ENCODE assay signal across 10 mouse cellular contexts in genomic region chr16:32657498-32658250, GRCm38 (mm10). TPM values are rescaled to one million over a fixed set of nuclear protein-coding genes. Genes with fewer than 3 reads are reported as not detected.
A peak's percentile ranks its signal among the peaks of the same experiment; 100 is the strongest.
DNase-seq lines count a peak whose midpoint lies in the region; ATAC-seq and TF ChIP-seq lines count a peak whose summit lies in the region.
"Had no signal": no experiment of that assay in that cellular context is flagged by ENCODE, and none has a peak within 500 bp of the region (broad histone marks: within the 10 kb centered on the region; RNA-seq: fewer than 3 reads in every experiment).

No protein-coding gene starts in this region.

- TF ChIP-seq POLR2A in liver, adult 2 months (IDR thresholded peaks at IDR 0.05; ENCODE audit: extremely low read depth, insufficient read depth, low read length) = no peak
- TF ChIP-seq POLR2A in myocyte (IDR thresholded peaks at IDR 0.05; ENCODE audit: insufficient read length, low read depth) = no peak

- no peak overlapping the region for H3K4me3 ChIP-seq in liver, adult 2 months (ENCODE audit: insufficient read depth, low read depth, low read length)
- no peak overlapping the region for H3K4me3 ChIP-seq in liver, embryonic 11.5 days (ENCODE audit: low read depth, low read length)
- peak overlapping the region; percentile 52; the same call in 1 of the 2 replicates for H3K4me3 ChIP-seq in limb, embryonic 10.5 days
- no peak overlapping the region for H3K4me3 ChIP-seq in myocyte
- H3K4me3 ChIP-seq: erythroblast, embryonic 14.5 days had no signal

- H3K36me3 ChIP-seq in liver, adult 2 months (ENCODE audit: control insufficient read depth, insufficient read depth, low read length) = no peaks in the 10 kb centered on the region
- no peaks in the 10 kb centered on the region for H3K36me3 ChIP-seq in liver, embryonic 11.5 days (ENCODE audit: control insufficient read depth, insufficient read depth, low read length)
- peaks cover 12% of the 10 kb centered on the region for H3K36me3 ChIP-seq in limb, embryonic 10.5 days
- no peaks in the 10 kb centered on the region for H3K36me3 ChIP-seq in myocyte (ENCODE audit: control insufficient read depth, insufficient read depth)

- WGBS in liver, adult 2 months = 72% methylated on average over 16 of the region's 16 CpGs
- WGBS in liver, embryonic 11.5 days = 85% methylated on average over 16 of the region's 16 CpGs
- 91% methylated on average over 16 of the region's 16 CpGs for WGBS in limb, embryonic 10.5 days

- no peak overlapping the region for H3K4me2 ChIP-seq in liver, embryonic 11.5 days
- peak overlapping the region; percentile 50 for H3K4me2 ChIP-seq in myocyte (ENCODE audit: low read depth)

- H3K27me3 ChIP-seq in liver, adult 2 months (ENCODE audit: control insufficient read depth, insufficient read depth, low read length) = no peaks in the 10 kb centered on the region
- H3K27me3 ChIP-seq in liver, embryonic 11.5 days (replicated peaks; ENCODE audit: control insufficient read depth, insufficient read depth, low read length) = no peaks in the 10 kb centered on the region
- H3K27me3 ChIP-seq in limb, embryonic 10.5 days (ENCODE audit: low read depth, poor library complexity, severe bottlenecking) = no peaks in the 10 kb centered on the region
- H3K27me3 ChIP-seq in myocyte (ENCODE audit: control insufficient read depth, insufficient read depth, insufficient read length) = no peaks in the 10 kb centered on the region

- TF ChIP-seq CTCF in liver, adult 2 months (IDR thresholded peaks at IDR 0.05; ENCODE audit: low read depth, low read length) = no peak

- H3K9me3 ChIP-seq in liver, embryonic 11.5 days (ENCODE audit: control insufficient read depth, low read length) = no peaks in the 10 kb centered on the region
- H3K9me3 ChIP-seq in limb, embryonic 10.5 days (replicated peaks) = no peaks in the 10 kb centered on the region

- peaks cover 17% of the 10 kb centered on the region for H3K4me1 ChIP-seq in liver, adult 2 months (ENCODE audit: control insufficient read depth, insufficient read depth, low read length)
- H3K4me1 ChIP-seq in liver, embryonic 11.5 days (replicated peaks; ENCODE audit: control insufficient read depth, insufficient read depth, low read length) = peaks cover 58% of the 10 kb centered on the region
- H3K4me1 ChIP-seq in limb, embryonic 10.5 days = peaks cover 54% of the 10 kb centered on the region

- peaks cover 6% of the 10 kb centered on the region; the same call in 1 of the 2 replicates for H3K79me2 ChIP-seq in liver, adult 2 months (ENCODE audit: control insufficient read depth, insufficient read depth, low read length)
- H3K79me2 ChIP-seq in myocyte (ENCODE audit: control insufficient read depth, insufficient read depth) = peaks cover 40% of the 10 kb centered on the region

- peak; percentile 58 for DNase-seq in adrenal gland, postnatal 14 days
- DNase-seq in adrenal gland, postnatal 36 days = no peak
- DNase-seq in liver, adult 2 months (ENCODE audit: extremely low read depth, low read depth, low spot score) = peak; percentile 81
- DNase-seq in liver, embryonic 11.5 days (ENCODE audit: low spot score) = no peak
- DNase-seq in limb, embryonic 10.5 days (ENCODE audit: low spot score) = no peak
- no peak for DNase-seq in thymus, postnatal 4 days
- no peak for DNase-seq in right cerebral cortex, adult 2 months (ENCODE audit: low spot score in 2 of 2)

- no peak overlapping the region for H3K27ac ChIP-seq in liver, adult 2 months (replicated peaks; ENCODE audit: insufficient read depth, low read depth, low read length)
- H3K27ac ChIP-seq in liver, embryonic 11.5 days (ENCODE audit: low read depth, low read length) = no peak overlapping the region
- H3K27ac ChIP-seq in limb, embryonic 10.5 days = no peak overlapping the region
- H3K27ac ChIP-seq: liver, embryonic 14.5 days had no signal

- H3ac ChIP-seq in myocyte (ENCODE audit: control insufficient read depth, insufficient read length) = no peak overlapping the region

- no peak overlapping the region for H3K9ac ChIP-seq in liver, adult 2 months (ENCODE audit: low read depth, low read length)
- H3K9ac ChIP-seq in liver, embryonic 11.5 days (ENCODE audit: low read depth, low read length) = no peak overlapping the region
- H3K9ac ChIP-seq: liver, embryonic 14.5 days had no signal

- no peak for ATAC-seq in liver, embryonic 11.5 days (replicated peaks; ENCODE audit: low FRiP score)

TF ChIP-seq in myocyte, 11 proteins besides CTCF, POLR2A, EP300 and RAD21:
- TF ChIP-seq TCF12 (IDR thresholded peaks at IDR 0.05; ENCODE audit: insufficient read depth, poor library complexity, severe bottlenecking) (no peak), CEBPB (IDR thresholded peaks at IDR 0.05; ENCODE audit: insufficient read depth, poor library complexity, severe bottlenecking) (peak; percentile 43; the same call in 1 of the 2 replicates)

RNA-seq across cellular contexts. Expression of gene Tnk2, which starts 14.0 kb away (rescaled TPM):
- 48.5 and 55.4 TPM in 2 replicates for total RNA-seq in adrenal gland, postnatal 14 days (2021)
- 10 to 100 TPM; 31.1 to 36.4 TPM for total RNA-seq in adrenal gland, postnatal 36 days (2021)
- 1.9 and 4.9 TPM in 2 replicates for total RNA-seq in liver, adult 2 months (2014; rRNA removed)
- 33.4 and 35.7 TPM in 2 replicates for polyA plus RNA-seq in liver, adult 2 months (2012; rRNA removed)
- 10.8 and 11.6 TPM in 2 replicates for polyA plus RNA-seq in liver, embryonic 11.5 days (2014; fragmentation: Nextera tagmentation; extraction: Ambion mirVana)
- 11.2 and 12.0 TPM in 2 replicates for polyA plus RNA-seq in limb, embryonic 10.5 days (2016; fragmentation: Nextera tagmentation; extraction: Ambion mirVana)
- 35.0 TPM for polyA plus RNA-seq in myocyte (2012; fragmentation: generic; extraction: Trizol)

RNA-seq across cellular contexts. Expression of gene Tfrc, which starts 49.0 kb away (rescaled TPM):
- total RNA-seq in adrenal gland, postnatal 14 days (2021) = 181 and 285 TPM in 2 replicates
- 10 to 100 TPM; 21.2 to 75.7 TPM for total RNA-seq in adrenal gland, postnatal 36 days (2021)
- 16.0 and 36.5 TPM in 2 replicates for total RNA-seq in liver, adult 2 months (2014; rRNA removed)
- 3.9 and 4.4 TPM in 2 replicates for polyA plus RNA-seq in liver, adult 2 months (2012; rRNA removed)
- polyA plus RNA-seq in liver, embryonic 11.5 days (2014; fragmentation: Nextera tagmentation; extraction: Ambion mirVana) = 220 and 245 TPM in 2 replicates
- 55.9 and 56.9 TPM in 2 replicates for polyA plus RNA-seq in limb, embryonic 10.5 days (2016; fragmentation: Nextera tagmentation; extraction: Ambion mirVana)
- 55.4 TPM for polyA plus RNA-seq in myocyte (2012; fragmentation: generic; extraction: Trizol)

Comparison
In these comparisons a context has a peak if more than half of its experiments do, and no peak if none do; other contexts are left out.
1. DNase-seq: peak in adrenal gland, postnatal 14 days (single experiment) and liver, adult 2 months (single experiment); none in adrenal gland, postnatal 36 days (0 of 2), liver, embryonic 11.5 days (single experiment), limb, embryonic 10.5 days (single experiment), thymus, postnatal 4 days (single experiment) and right cerebral cortex, adult 2 months (0 of 2).
2. RNA of gene Tfrc, which starts 49.0 kb away (polyA plus RNA-seq): 220 to 245 TPM in liver, embryonic 11.5 days, 55.9 to 56.9 TPM in limb, embryonic 10.5 days and 55.4 TPM in myocyte (single experiment); 3.9 to 4.4 TPM in liver, adult 2 months; every median in the first group is over 10 times any median in the second.